Mouse (Mus musculus) cerebellum, postnatal 36 days (tissue): ENCODE data around the gene Eddm3b.
A peak's percentile ranks its signal among the peaks of the same experiment; 100 is the strongest.

Experiments used
- DNase-seq, 2 experiments: peaks; one replicate each; pipeline ENCODE4 v3.0.0; 2021 to 2022; ENCODE audit warnings: mixed read lengths in 2 of 2

Gene Eddm3b

GRCm38 (mm10) chr14:51094921-51095320, 19.3 kb upstream of the Eddm3b start:
- no peak for DNase-seq

GRCm38 (mm10) chr14:51095736-51096524, 18.3 kb upstream of the Eddm3b start:
- no peak for DNase-seq

DNA sequence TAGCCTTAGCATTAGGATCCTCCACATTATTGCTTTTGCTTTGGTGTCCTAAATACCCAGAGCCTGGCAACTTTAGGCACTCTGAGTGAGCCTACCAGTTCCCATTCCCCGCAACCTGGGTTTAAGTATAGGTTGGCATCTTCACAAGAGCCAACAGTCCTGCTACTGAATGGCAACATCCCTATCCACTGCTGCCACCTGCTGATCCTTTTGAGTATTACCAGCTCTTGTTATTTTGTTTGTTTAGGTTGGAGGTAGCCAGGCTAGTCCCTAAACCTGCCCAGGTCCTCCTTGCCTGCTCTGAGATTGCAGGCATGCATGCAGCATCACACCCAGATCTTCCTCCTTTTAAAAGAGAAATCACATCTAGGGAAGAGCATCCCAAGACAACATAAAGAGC, 15.9 kb upstream of the Eddm3b start:
- DNase-seq: peak; percentile 61 to 89

- DNase-seq: no peak
These were observed 15.3 kb upstream of the Eddm3b start for GRCm38 (mm10) chr14:51098921-51099320.

DNA sequence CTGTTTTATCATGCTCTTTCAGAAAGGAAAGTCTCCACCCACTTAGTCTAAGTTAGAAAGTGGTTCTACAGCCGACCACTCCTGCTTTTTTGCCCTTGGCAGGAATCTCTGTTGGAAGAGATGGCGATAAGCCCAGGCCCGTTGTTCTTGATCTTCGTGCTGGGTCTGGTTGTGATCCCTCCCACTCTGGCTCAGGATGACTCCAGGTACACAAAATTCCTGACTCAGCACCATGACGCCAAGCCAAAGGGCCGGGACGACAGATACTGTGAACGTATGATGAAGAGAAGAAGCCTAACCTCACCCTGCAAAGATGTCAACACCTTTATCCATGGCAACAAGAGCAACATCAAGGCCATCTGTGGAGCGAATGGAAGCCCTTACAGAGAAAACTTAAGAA, 12.9 kb upstream of the Eddm3b start:
- DNase-seq: no peak

DNA sequence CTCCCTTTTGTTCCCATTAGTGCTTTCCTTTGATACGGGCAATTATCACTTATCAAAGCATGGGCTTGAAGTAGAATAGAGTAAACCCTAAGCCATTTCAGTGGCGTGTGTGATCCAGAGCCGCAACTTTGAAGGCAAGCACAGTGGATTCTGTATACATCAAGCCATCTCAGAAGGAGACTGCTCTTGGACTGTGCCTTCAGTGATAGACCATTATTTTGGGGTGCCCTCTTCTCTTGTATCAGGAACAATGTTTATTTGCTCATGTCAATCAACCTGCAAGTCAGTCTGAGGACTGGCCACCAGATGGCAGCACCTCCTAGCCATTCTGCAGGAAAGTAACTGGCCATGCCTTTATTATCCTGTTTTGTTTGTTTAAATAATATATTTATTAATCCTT, 11.0 kb upstream of the Eddm3b start:
- peak; percentile 69 to 74 for DNase-seq

GRCm38 (mm10) chr14:51104366-51104765, 9.9 kb upstream of the Eddm3b start:
- no peak for DNase-seq

- DNase-seq: no peak
These were observed 7.7 kb upstream of the Eddm3b start for GRCm38 (mm10) chr14:51106449-51106967.

DNA sequence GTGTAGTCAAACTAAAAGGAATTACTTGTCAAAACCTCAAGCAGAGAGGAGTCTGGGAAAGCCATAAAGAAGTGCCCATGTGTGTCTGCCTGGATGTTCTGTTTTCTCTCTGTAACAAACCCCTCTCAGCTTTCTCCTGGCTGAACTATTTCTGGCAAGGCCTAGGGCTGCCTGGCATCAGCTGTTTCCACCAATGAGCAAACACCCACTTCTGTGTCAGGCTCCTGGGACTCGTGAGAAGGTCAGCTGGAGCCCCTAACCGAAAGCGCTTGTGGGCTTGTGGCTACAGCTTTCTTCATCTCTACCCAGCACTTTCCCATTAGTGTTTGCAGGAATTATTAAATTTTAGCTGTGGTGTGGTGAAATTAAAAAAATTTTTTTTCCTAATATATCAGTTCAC, 2.3 kb upstream of the Eddm3b start:
- DNase-seq: no peak

DNA sequence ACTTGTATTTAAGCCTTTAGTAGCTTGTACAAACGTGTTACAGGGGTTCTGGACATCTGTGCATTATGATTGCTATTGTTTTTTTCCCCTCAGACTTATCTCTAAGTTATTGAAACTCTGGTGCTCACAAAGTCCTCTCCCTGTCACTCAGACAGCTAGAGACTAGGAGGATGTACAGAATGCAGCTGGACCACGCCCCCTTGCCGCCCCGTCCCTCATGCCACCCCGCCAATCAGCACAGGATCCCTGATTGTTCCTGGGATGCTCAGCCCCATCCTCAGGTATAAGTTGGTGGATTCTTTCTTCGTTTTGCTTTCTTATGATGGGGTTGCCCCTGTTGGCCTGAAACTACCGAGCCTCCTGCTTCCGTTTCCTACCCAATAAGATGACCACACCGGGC, 750 bp upstream of the Eddm3b start:
- DNase-seq: no peak

DNA sequence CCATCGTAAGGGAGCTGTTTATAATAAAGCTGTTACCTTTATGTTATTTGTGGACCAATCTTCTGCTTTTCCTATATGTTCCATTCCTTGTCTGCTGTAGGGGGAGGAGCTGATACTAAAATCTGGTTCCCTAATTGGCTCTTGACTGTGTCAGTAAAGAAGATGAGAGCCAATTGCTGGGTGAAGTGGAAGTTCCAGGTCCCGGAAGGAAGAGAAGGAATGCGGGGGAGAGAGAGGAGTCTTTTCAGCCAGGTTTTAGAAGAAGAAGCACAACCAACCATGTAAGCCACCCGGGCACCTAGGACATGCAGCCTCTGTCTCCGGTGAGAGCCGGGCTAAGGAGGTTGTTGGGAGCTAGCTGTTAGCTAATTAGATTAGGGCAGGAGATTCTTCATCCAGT, 11.5 kb downstream of the Eddm3b start:
- DNase-seq: no peak

- no peak for DNase-seq
These were observed 13.5 kb downstream of the Eddm3b start for GRCm38 (mm10) chr14:51127648-51128258.

- DNase-seq: no peak
These were observed 14.8 kb downstream of the Eddm3b start for GRCm38 (mm10) chr14:51128775-51129623.

- no peak for DNase-seq
These were observed 15.4 kb downstream of the Eddm3b start for GRCm38 (mm10) chr14:51129624-51129975.

DNA sequence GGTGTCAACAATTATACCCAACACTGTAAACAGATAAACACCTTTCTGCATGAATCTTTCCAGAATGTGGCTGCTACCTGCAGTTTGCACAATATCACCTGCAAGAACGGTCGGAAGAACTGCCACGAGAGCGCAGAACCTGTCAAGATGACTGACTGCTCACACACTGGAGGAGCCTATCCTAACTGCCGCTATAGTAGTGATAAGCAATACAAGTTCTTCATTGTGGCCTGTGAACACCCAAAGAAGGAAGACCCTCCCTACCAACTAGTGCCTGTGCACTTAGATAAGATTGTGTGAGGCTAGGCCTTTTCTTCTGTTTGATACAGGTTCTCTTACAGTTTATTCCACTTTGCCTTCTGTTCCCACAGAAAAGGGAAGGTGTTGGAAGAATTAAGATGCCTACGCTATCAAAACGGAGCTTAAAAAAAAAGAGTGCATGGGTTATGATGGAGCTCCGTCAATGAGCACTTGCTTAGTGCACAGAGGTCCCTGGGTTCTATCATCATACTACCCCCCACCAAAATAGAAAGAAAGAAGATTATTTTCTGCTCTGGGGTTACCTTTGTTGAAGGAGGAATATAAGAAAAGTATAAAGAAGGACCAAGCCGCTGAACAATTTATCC, 16.2 kb downstream of the Eddm3b start:
- DNase-seq: no peak

GRCm38 (mm10) chr14:51131086-51131815, 17.0 kb downstream of the Eddm3b start:
- DNase-seq: no peak

- DNase-seq: no peak
These were observed 18.1 kb downstream of the Eddm3b start for GRCm38 (mm10) chr14:51132372-51132771.

DNA sequence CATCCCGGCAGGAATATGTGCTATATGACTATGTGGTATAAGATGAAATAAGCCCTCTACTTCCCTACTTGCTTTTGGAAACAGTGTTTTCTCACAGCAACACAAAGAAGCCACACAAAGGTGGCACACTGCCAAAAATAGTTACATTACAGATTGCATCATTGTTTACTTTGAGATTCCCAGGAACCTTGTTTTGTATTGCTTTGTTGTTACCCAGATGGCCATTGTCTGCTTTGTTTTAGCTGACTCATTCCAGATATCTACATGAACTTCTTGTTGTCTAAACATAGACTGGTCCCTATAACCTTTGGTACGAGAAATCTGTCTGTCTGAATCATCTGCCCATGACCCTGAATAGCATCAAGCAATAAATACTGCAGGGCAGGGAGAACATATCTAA, 26.1 kb downstream of the Eddm3b start:
- no peak for DNase-seq

GRCm38 (mm10) chr14:51142119-51142518, 27.9 kb downstream of the Eddm3b start:
- DNase-seq: no peak

DNA sequence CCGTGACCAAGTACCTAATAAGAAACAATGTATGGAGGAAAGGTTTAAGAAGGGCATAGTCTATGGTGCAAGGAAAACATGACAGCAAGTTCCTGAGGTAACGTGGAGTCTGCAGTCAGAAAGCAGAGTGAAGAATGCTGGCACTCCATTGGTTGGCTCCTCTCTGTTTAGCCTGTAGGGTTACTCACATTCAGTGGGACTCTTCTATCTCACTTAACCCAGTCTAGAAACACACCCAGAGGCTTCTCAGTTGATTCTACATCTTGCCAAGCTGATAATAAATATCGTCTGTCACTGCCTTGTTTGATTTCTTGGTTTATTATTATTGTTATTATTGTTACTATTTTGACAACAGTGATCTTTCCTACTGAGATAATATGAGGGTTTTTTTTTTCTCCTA, 28.3 kb downstream of the Eddm3b start:
- no peak for DNase-seq

GRCm38 (mm10) chr14:51143287-51143686, 29.1 kb downstream of the Eddm3b start:
- DNase-seq: no peak

DNA sequence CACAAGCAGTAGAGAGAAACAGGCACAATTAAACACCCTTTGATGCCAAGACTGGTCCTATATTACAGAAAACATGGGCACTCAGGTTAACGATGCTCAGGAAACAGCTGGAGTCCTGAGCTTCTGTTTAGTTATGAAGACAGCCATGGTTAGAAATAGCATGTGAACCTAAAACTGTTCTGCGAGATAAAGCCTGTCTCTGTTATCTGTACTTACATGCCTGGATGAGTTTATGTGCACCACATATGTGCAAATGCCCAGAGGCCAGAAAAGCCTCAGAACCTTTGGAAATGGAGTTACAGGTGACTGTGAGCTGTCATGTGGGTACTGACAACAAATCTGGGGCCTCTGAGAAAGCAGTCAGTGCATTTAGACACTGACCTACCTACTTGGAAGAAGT, 29.7 kb downstream of the Eddm3b start:
- DNase-seq: no peak
